Mouse (Mus musculus): ENCODE data around the gene Gm10198. TPM values are rescaled to one million over a fixed set of nuclear protein-coding genes. Genes with fewer than 3 reads are reported as not detected.

The Gm10198 gene
- not detected for polyA plus RNA-seq (2014; fragmentation: Illumina TruSeq; extraction: RNeasy Lipid Tissue Mini Kit (QIAGEN cat#74804); ENCODE audit: low read depth, low replicate concordance)

DNA sequence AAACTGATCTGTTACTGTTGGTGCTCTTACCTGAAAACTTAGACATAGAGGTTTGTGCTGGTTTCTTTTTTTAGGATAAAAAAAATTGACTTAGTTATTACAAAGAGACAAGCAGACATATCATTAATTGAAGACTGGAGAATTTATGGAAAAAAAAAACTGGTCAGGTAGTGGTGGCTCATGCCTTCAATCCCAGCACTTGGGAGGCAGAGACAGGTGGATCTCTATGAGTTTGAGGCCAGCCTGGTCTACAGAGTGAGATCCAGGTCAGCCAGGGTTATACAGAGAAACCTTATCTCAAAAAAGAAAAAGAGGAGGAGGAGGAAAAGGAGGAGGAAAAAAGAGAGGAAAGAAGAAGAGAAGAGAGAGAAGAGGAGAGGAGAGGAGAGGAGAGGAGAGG is at the start of gene Gm10198:
Gm10198 (plus strand) TSS at position 301 of the 400 bp plus-strand sequence.

Other genes starting within 250 kb of the Gm10198 start
- gene Gpbp1, start 102.7 kb upstream of the Gm10198 start, polyA plus RNA-seq (2014; fragmentation: Illumina TruSeq; extraction: RNeasy Lipid Tissue Mini Kit (QIAGEN cat#74804); ENCODE audit: low read depth, low replicate concordance): 58.4 TPM
- not detected for gene Gm49496, start 42.8 kb upstream of the Gm10198 start, polyA plus RNA-seq (2014; fragmentation: Illumina TruSeq; extraction: RNeasy Lipid Tissue Mini Kit (QIAGEN cat#74804); ENCODE audit: low read depth, low replicate concordance)
- 6.9 TPM for gene Mier3, start 88.2 kb downstream of the Gm10198 start, polyA plus RNA-seq (2014; fragmentation: Illumina TruSeq; extraction: RNeasy Lipid Tissue Mini Kit (QIAGEN cat#74804); ENCODE audit: low read depth, low replicate concordance)
- 9.9 TPM for gene Map3k1, start 216.2 kb downstream of the Gm10198 start, polyA plus RNA-seq (2014; fragmentation: Illumina TruSeq; extraction: RNeasy Lipid Tissue Mini Kit (QIAGEN cat#74804); ENCODE audit: low read depth, low replicate concordance)